Mouse (Mus musculus): ENCODE measurements around the gene Drd1. TPM values are rescaled to one million over a fixed set of nuclear protein-coding genes. Genes with fewer than 3 reads are reported as not detected.

Drd1 gene
- polyA plus RNA-seq, 1 experiment: not detected

DNA sequence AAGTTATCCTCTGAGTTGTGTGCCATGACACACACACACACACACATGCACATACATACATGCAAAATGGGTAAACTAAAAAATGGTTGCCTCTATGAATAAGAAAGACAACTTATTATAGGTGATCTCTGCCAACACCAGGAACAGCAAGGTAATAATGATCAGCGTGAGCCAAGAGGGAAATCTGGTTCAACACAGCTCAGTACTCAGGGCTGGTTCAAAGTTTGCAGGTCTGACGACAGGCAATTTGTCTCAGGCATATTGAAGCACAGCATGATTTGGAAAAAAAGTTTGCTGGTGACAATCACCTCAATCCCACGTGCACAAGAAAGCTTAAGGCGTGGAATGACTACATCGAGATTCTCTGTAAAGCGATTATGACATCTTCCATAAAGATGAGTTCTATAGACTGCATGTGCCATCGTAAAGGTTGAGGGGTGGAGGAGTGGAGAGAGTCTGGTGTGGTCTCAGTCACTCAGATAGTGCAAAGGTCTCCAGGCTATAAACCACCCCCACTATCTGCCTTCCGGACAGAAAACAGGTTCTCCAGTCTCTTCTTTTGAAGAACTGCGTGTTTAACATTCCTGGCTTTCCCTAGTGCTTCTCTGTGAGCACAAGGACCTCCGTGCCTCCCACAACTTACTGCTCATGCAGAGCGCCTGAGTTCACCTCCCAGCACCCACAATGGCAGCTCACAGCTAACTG lies 22.1 kb upstream of the Drd1 start:
- H3K79me2 ChIP-seq (ENCODE audit: control insufficient read depth, insufficient read depth): peaks cover 90% of the 10 kb centered on the region
- no peak overlapping the region for H3ac ChIP-seq (ENCODE audit: control insufficient read depth, insufficient read length, low read depth)
- H3K79me3 ChIP-seq (ENCODE audit: low read depth): peaks cover 55% of the 10 kb centered on the region
- H3K27me3 ChIP-seq (ENCODE audit: control insufficient read depth, insufficient read depth, insufficient read length): no peaks in the 10 kb centered on the region
- H3K36me3 ChIP-seq (ENCODE audit: control insufficient read depth, insufficient read depth): peaks cover 25% of the 10 kb centered on the region
- no peak overlapping the region for H3K4me3 ChIP-seq (ENCODE audit: insufficient read depth, poor library complexity, severe bottlenecking)
- TF ChIP-seq USF1 (IDR thresholded peaks at IDR 0.05; ENCODE audit: low read depth) (no peak), MYOG (IDR thresholded peaks at IDR 0.05; ENCODE audit: control insufficient read depth, extremely low read depth, insufficient read length) (no peak), CTCF (IDR thresholded peaks at IDR 0.05; ENCODE audit: control insufficient read depth, insufficient read depth, insufficient read length) (no peak), CEBPB (IDR thresholded peaks at IDR 0.05; ENCODE audit: low read depth) (no peak), MAX (IDR thresholded peaks at IDR 0.05) (no peak), FOSL1 (IDR thresholded peaks at IDR 0.05; ENCODE audit: insufficient read depth, low read length, poor library complexity, severe bottlenecking) (no peak), MYOD1 (IDR thresholded peaks at IDR 0.05; ENCODE audit: control insufficient read depth, insufficient read length, low read depth) (no peak)

DNA sequence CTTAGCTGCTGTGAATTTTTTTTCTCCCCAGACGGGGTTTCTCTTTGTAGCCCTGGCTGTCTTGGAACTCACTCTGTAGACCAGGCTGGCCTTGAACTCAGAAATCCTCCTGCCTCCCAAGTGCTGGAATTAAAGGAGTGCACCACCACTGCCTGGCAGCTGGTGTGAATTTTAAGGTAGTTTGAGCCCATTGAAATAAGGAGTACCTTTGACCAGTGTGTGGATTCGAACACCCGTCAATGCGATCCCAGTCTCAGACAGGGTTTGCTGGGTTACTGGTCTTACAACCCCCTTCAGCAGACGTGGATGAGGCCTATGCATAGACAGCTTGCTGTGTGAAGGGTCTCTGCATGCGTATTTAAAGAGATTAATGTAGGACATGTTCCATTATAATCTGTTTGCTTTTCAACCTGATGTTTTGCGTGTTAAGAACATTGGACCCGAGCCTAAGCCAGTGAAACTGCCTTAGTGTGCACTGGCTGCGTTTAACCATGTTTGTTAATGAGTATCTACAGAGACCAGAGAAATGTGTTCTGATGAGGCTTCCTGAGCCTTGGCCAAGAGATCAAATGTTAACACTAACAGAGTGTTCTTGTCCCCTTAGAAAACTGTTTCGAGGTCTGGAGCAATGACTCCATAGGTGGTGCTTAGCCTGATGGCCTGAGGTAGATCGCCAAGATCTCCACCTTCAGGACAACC lies 21.4 kb upstream of the Drd1 start:
- Histone ChIP-seq H3K36me3 (ENCODE audit: control insufficient read depth, insufficient read depth) (peaks cover 25% of the 10 kb centered on the region), H3K4me3 (ENCODE audit: insufficient read depth, poor library complexity, severe bottlenecking) (no peak overlapping the region), H3K79me3 (ENCODE audit: low read depth) (peaks cover 58% of the 10 kb centered on the region), H3K27me3 (ENCODE audit: control insufficient read depth, insufficient read depth, insufficient read length) (no peaks in the 10 kb centered on the region), H3K79me2 (ENCODE audit: control insufficient read depth, insufficient read depth) (peaks cover 90% of the 10 kb centered on the region), H3ac (ENCODE audit: control insufficient read depth, insufficient read length, low read depth) (no peak overlapping the region)
- no peak for TF ChIP-seq MYOD1 (IDR thresholded peaks at IDR 0.05; ENCODE audit: control insufficient read depth, insufficient read length, low read depth)
- TF ChIP-seq USF1 (IDR thresholded peaks at IDR 0.05; ENCODE audit: low read depth): no peak

DNA sequence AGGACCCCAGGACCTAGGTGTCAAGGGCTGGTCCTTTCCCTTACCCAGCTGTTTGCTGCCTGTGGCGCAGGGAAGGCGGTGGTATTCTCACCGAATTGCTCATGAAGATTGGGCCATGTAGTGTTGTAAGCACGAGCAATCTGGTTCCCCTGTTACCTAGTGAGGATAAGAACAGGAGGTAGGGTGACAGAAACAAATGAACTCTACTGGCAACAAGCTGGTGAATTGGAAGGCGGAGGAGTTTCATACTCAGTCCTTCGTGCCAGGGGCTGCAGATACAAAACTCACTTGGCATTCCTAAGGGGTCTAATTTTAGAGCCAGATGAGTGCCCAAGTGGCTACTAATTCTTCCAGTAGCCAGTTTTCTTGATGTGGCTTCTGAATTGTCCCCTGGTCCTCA lies 20.5 kb upstream of the Drd1 start:
- H3K4me3 ChIP-seq (ENCODE audit: insufficient read depth, poor library complexity, severe bottlenecking): no peak overlapping the region
- TF ChIP-seq MYOD1 (IDR thresholded peaks at IDR 0.05; ENCODE audit: control insufficient read depth, insufficient read length, low read depth) (no peak), USF1 (IDR thresholded peaks at IDR 0.05; ENCODE audit: low read depth) (no peak), MYOG (IDR thresholded peaks at IDR 0.05; ENCODE audit: control insufficient read depth, extremely low read depth, insufficient read length) (no peak), FOSL1 (IDR thresholded peaks at IDR 0.05; ENCODE audit: insufficient read depth, low read length, poor library complexity, severe bottlenecking) (no peak), CTCF (IDR thresholded peaks at IDR 0.05; ENCODE audit: control insufficient read depth, insufficient read depth, insufficient read length) (no peak), CEBPB (IDR thresholded peaks at IDR 0.05; ENCODE audit: low read depth) (no peak)
- peaks cover 55% of the 10 kb centered on the region for H3K79me3 ChIP-seq (ENCODE audit: low read depth)
- H3K79me2 ChIP-seq (ENCODE audit: control insufficient read depth, insufficient read depth): peaks cover 88% of the 10 kb centered on the region
- H3ac ChIP-seq (ENCODE audit: control insufficient read depth, insufficient read length, low read depth): no peak overlapping the region
- H3K36me3 ChIP-seq (ENCODE audit: control insufficient read depth, insufficient read depth): peaks cover 25% of the 10 kb centered on the region
- H3K27me3 ChIP-seq (ENCODE audit: control insufficient read depth, insufficient read depth, insufficient read length): no peaks in the 10 kb centered on the region

DNA sequence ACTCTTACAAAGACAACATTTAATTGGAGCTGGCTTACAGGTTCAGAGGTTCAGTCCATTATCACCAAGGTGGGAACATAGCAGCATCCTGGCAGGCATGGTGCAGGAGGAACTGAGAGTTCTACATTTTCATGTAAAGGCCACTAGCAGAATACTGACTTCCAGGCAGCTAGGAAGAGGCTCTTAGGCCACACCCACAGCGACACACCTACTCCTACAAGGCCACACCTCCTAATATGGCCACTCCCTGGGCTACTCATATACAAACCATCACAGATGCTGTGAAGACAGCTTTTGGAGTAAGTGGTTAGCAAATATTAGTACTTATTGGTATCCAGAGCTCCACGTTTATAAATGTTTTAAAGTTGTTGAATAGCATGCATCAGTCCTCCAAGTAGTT lies 19.9 kb upstream of the Drd1 start:
- H3ac ChIP-seq (ENCODE audit: control insufficient read depth, insufficient read length, low read depth): no peak overlapping the region
- peaks cover 85% of the 10 kb centered on the region for H3K79me2 ChIP-seq (ENCODE audit: control insufficient read depth, insufficient read depth)
- no peak for TF ChIP-seq USF1 (IDR thresholded peaks at IDR 0.05; ENCODE audit: low read depth)
- TF ChIP-seq MYOD1 (IDR thresholded peaks at IDR 0.05; ENCODE audit: control insufficient read depth, insufficient read length, low read depth): no peak
- peaks cover 55% of the 10 kb centered on the region for H3K79me3 ChIP-seq (ENCODE audit: low read depth)
- peaks cover 25% of the 10 kb centered on the region for H3K36me3 ChIP-seq (ENCODE audit: control insufficient read depth, insufficient read depth)
- H3K27me3 ChIP-seq (ENCODE audit: control insufficient read depth, insufficient read depth, insufficient read length): no peaks in the 10 kb centered on the region
- no peak overlapping the region for H3K4me3 ChIP-seq (ENCODE audit: insufficient read depth, poor library complexity, severe bottlenecking)

DNA sequence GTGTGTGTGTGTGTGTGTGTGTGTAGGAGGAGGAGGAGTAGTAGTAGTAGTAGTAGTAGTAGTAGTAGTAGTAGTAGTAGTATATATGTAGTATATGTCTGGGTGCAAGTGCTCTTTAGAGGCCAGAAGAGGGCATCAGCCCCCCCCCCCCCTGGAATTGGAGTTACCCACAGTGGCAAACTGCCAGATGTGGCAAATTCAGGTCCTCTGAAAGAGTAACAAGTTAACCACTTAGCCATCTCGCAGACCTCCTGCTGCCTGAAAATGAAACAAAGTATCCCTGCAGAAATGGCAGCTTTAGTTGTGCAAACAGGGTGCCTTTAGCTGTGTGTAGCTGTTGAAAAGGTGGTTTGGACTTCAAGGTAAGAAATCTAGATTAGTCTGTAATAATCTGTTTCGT lies 18.0 kb upstream of the Drd1 start:
- H3K79me3 ChIP-seq (ENCODE audit: low read depth): peaks cover 50% of the 10 kb centered on the region
- no peak overlapping the region for H3ac ChIP-seq (ENCODE audit: control insufficient read depth, insufficient read length, low read depth)
- peaks cover 25% of the 10 kb centered on the region for H3K36me3 ChIP-seq (ENCODE audit: control insufficient read depth, insufficient read depth)
- H3K27me3 ChIP-seq (ENCODE audit: control insufficient read depth, insufficient read depth, insufficient read length): no peaks in the 10 kb centered on the region
- peaks cover 66% of the 10 kb centered on the region for H3K79me2 ChIP-seq (ENCODE audit: control insufficient read depth, insufficient read depth)
- TF ChIP-seq CEBPB (IDR thresholded peaks at IDR 0.05; ENCODE audit: low read depth) (no peak), USF1 (IDR thresholded peaks at IDR 0.05; ENCODE audit: low read depth) (no peak), FOSL1 (IDR thresholded peaks at IDR 0.05; ENCODE audit: insufficient read depth, low read length, poor library complexity, severe bottlenecking) (no peak), MYOG (IDR thresholded peaks at IDR 0.05; ENCODE audit: control insufficient read depth, extremely low read depth, insufficient read length) (no peak), MAX (IDR thresholded peaks at IDR 0.05) (no peak), CTCF (IDR thresholded peaks at IDR 0.05; ENCODE audit: control insufficient read depth, insufficient read depth, insufficient read length) (no peak), MYOD1 (IDR thresholded peaks at IDR 0.05; ENCODE audit: control insufficient read depth, insufficient read length, low read depth) (no peak)
- no peak overlapping the region for H3K4me3 ChIP-seq (ENCODE audit: insufficient read depth, poor library complexity, severe bottlenecking)

DNA sequence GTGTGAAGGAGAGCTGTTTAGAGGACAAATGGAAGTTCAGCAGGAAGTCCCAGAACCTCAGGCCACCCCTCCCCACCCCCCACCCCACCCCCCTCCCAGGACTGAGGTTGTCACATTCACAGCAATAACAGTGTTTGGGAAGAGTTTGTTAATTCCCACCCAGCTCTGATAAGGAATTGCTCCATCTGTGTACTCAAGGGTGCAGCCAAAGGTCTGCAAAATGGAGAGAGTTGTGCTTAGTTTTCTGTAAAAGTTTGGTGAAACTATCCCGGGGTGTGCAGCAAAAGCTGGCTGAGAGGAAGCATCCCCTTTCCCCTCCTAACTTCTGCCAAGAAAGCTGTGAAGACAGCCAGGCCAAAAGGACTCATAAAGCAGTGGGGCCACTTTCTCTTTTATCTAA lies 17.6 kb upstream of the Drd1 start:
- TF ChIP-seq FOSL1 (IDR thresholded peaks at IDR 0.05; ENCODE audit: insufficient read depth, low read length, poor library complexity, severe bottlenecking): no peak
- no peak for TF ChIP-seq MYOD1 (IDR thresholded peaks at IDR 0.05; ENCODE audit: control insufficient read depth, insufficient read length, low read depth)
- no peak for TF ChIP-seq CEBPB (IDR thresholded peaks at IDR 0.05; ENCODE audit: low read depth)
- no peak for TF ChIP-seq USF1 (IDR thresholded peaks at IDR 0.05; ENCODE audit: low read depth)
- TF ChIP-seq MYOG (IDR thresholded peaks at IDR 0.05; ENCODE audit: control insufficient read depth, extremely low read depth, insufficient read length): no peak
- TF ChIP-seq CTCF (IDR thresholded peaks at IDR 0.05; ENCODE audit: control insufficient read depth, insufficient read depth, insufficient read length): no peak
- no peak for TF ChIP-seq MAX (IDR thresholded peaks at IDR 0.05)
- Histone ChIP-seq H3K79me2 (ENCODE audit: control insufficient read depth, insufficient read depth) (peaks cover 64% of the 10 kb centered on the region), H3K4me3 (ENCODE audit: insufficient read depth, poor library complexity, severe bottlenecking) (peak overlapping the region; percentile 79), H3K79me3 (ENCODE audit: low read depth) (peaks cover 50% of the 10 kb centered on the region), H3K27me3 (ENCODE audit: control insufficient read depth, insufficient read depth, insufficient read length) (no peaks in the 10 kb centered on the region), H3ac (ENCODE audit: control insufficient read depth, insufficient read length, low read depth) (no peak overlapping the region), H3K36me3 (ENCODE audit: control insufficient read depth, insufficient read depth) (peaks cover 25% of the 10 kb centered on the region)
